Mouse (Mus musculus): Measurements from ENCODE around the gene Olfr45.
"Not testable (repeated sequence)": the region's sequence is repeated elsewhere in the genome, so short reads cannot be mapped to it uniquely, and the experiment has no call there.

The Olfr45 gene

GRCm38 (mm10) chr7:140681651-140682050 is at the start of gene Olfr45:
TSS of gene Olfr45 (plus strand) at chr7:140681951.
- no peak for DNase-seq (ENCODE audit: low spot score in 2 of 2)

GRCm38 (mm10) chr7:140646152-140646551 is 35.6 kb upstream of the Olfr45 start, which contains the start of gene Olfr53:
TSS of gene Olfr53 (plus strand) at chr7:140646452.
- no peak for DNase-seq (ENCODE audit: low spot score in 2 of 2)

GRCm38 (mm10) chr7:140659630-140660029 is 22.1 kb upstream of the Olfr45 start, which contains the start of gene Olfr539:
TSS of gene Olfr539 (plus strand) at chr7:140659930.
- no peak for DNase-seq (ENCODE audit: low spot score in 2 of 2)

GRCm38 (mm10) chr7:140670693-140671092 is 11.1 kb upstream of the Olfr45 start:
- DNase-seq (ENCODE audit: low spot score in 2 of 2) = not testable (repeated sequence)

GRCm38 (mm10) chr7:140675863-140676262 is 5.9 kb upstream of the Olfr45 start:
- DNase-seq (ENCODE audit: low spot score in 2 of 2) = no peak

GRCm38 (mm10) chr7:140679591-140679990 is 2.2 kb upstream of the Olfr45 start:
- DNase-seq (ENCODE audit: low spot score in 2 of 2) = not testable (repeated sequence)

GRCm38 (mm10) chr7:140696967-140697366 is 15.2 kb downstream of the Olfr45 start, which contains the start of gene Olfr541:
TSS of gene Olfr541 (plus strand) at chr7:140697267.
- no peak for DNase-seq (ENCODE audit: low spot score in 2 of 2)

- no peak for DNase-seq (ENCODE audit: low spot score in 2 of 2)
Observed at GRCm38 (mm10) chr7:140706348-140706747, 24.6 kb downstream of the Olfr45 start.

- no peak for DNase-seq (ENCODE audit: low spot score in 2 of 2)
Observed at GRCm38 (mm10) chr7:140707536-140708284, 26.0 kb downstream of the Olfr45 start.

- peak; percentile 9 to 44 for DNase-seq (ENCODE audit: low spot score in 2 of 2)
Observed at GRCm38 (mm10) chr7:140717155-140718055, 35.7 kb downstream of the Olfr45 start.

- no peak for DNase-seq (ENCODE audit: low spot score in 2 of 2)
Observed at GRCm38 (mm10) chr7:140721095-140721494, 39.3 kb downstream of the Olfr45 start.

- DNase-seq (ENCODE audit: low spot score in 2 of 2) = no peak
Observed at GRCm38 (mm10) chr7:140725558-140725957, 43.8 kb downstream of the Olfr45 start.

GRCm38 (mm10) chr7:140733162-140733561 is 51.4 kb downstream of the Olfr45 start:
- DNase-seq (ENCODE audit: low spot score in 2 of 2) = no peak

Data from frontal cortex, postnatal 36 days (tissue).